Mouse (Mus musculus) C2C12 (cell line): Measurements from ENCODE around the gene Il20rb. TPM values are rescaled to one million over a fixed set of nuclear protein-coding genes. Genes with fewer than 3 reads are reported as not detected.

ENCODE experiments used
- H3K27me3 ChIP-seq: one replicate; pipeline ENCODE4 v1.6.1; 2011; ENCODE audit not compliant: control insufficient read depth, insufficient read depth, insufficient read length
- H3K36me3 ChIP-seq: one replicate; pipeline ENCODE4 v1.6.1; 2011; ENCODE audit not compliant: control insufficient read depth, insufficient read depth
- H3K4me3 ChIP-seq: one replicate; pipeline ENCODE4 v1.5.1; 2011; ENCODE audit warnings: mild to moderate bottlenecking, control low read depth; ENCODE audit not compliant: poor library complexity, insufficient read depth, severe bottlenecking
- H3K79me2 ChIP-seq: one replicate; pipeline ENCODE4 v1.6.1; 2011; ENCODE audit not compliant: control insufficient read depth, insufficient read depth
- H3K79me3 ChIP-seq: one replicate; pipeline ENCODE4 v1.6.1; 2011; ENCODE audit warnings: low read depth, control low read depth
- H3ac ChIP-seq: one replicate; pipeline ENCODE3; 2011; ENCODE audit warnings: low read depth; ENCODE audit not compliant: control insufficient read depth, insufficient read length
- CEBPB ChIP-seq: IDR thresholded peaks from one replicate; pipeline ENCODE4 v1.6.1; 2011; ENCODE audit warnings: low read depth, mild to moderate bottlenecking, control low read depth, moderate library complexity
- CTCF ChIP-seq: IDR thresholded peaks from one replicate; pipeline ENCODE4 v1.5.1; 2011; ENCODE audit not compliant: control insufficient read depth, insufficient read depth, insufficient read length
- FOSL1 ChIP-seq: IDR thresholded peaks from one replicate; pipeline ENCODE4 v1.8.0; 2011; ENCODE audit warnings: mild to moderate bottlenecking, low read length; ENCODE audit not compliant: poor library complexity, insufficient read depth, severe bottlenecking
- MAX ChIP-seq: IDR thresholded peaks from one replicate; pipeline ENCODE4 v1.6.1; 2011; ENCODE audit warnings: mild to moderate bottlenecking, control low read depth
- MYOD1 ChIP-seq: IDR thresholded peaks from one replicate; pipeline ENCODE4 v1.6.1; 2011; ENCODE audit warnings: low read depth; ENCODE audit not compliant: control insufficient read depth, insufficient read length
- MYOG ChIP-seq: IDR thresholded peaks from one replicate; pipeline ENCODE4 v1.6.1; 2011; ENCODE audit not compliant: control insufficient read depth, insufficient read length; ENCODE audit errors: extremely low read depth
- USF1 ChIP-seq: IDR thresholded peaks from one replicate; pipeline ENCODE4 v1.6.1; 2011; ENCODE audit warnings: low read depth, mild to moderate bottlenecking, control low read depth, moderate library complexity
- long read RNA-seq, 2 experiments: library from polyadenylated mRNA; unstranded; transcript quantifications; one replicate each; pipeline ENCODE4 v2.0.0; 2019 to 2020
- polyA plus RNA-seq: library from polyadenylated mRNA; unstranded; fragments of >200 nt; fragmentation: generic; extraction: Trizol; gene quantifications from one replicate; pipeline ENCODE4 v1.2.1, GENCODE M21; 2012; ENCODE audit warnings: missing spikeins

Il20rb gene
- 0.35 TPM for polyA plus RNA-seq
- long read RNA-seq, experiment 1: 0 reads
- long read RNA-seq, experiment 2, partial matches to known transcripts: 0 of 7 reads
- long read RNA-seq, experiment 2, other reads (novel, unspliced or antisense): 7 of 7 reads

DNA sequence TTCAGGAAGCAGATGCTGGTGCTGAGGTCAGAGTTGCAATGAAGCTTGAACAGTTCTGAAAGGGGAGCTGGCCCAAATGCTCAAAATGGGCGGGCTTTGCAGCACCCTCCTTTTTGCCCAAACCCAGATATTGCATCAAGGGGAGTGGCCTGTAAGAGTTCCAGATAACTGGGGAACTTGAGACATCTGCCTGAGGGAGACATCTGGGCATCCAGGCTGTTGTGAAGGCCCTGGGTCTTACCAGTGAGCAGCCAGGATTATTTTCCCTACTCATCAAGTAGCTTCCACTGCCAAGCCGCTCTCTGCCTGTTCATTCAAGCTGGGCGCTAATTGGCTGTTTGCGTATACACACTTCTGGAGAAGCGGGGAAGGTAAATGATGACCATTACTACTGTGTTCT is at the start of gene Il20rb:
Gene Il20rb (minus strand): TSS at position 358 of the 400 bp plus-strand sequence.
- no peaks in the 10 kb centered on the region for H3K79me3 ChIP-seq
- H3K27me3 ChIP-seq: no peaks in the 10 kb centered on the region
- TF ChIP-seq CEBPB (no peak), FOSL1 (no peak), MYOD1 (no peak)
- H3K4me3 ChIP-seq: no peak within 1 kb of the TSS
- peaks cover 9% of the 10 kb centered on the region for H3K36me3 ChIP-seq
- H3K79me2 ChIP-seq: peaks cover under 1% of the 10 kb centered on the region
- H3ac ChIP-seq: no peak within 1 kb of the TSS

DNA sequence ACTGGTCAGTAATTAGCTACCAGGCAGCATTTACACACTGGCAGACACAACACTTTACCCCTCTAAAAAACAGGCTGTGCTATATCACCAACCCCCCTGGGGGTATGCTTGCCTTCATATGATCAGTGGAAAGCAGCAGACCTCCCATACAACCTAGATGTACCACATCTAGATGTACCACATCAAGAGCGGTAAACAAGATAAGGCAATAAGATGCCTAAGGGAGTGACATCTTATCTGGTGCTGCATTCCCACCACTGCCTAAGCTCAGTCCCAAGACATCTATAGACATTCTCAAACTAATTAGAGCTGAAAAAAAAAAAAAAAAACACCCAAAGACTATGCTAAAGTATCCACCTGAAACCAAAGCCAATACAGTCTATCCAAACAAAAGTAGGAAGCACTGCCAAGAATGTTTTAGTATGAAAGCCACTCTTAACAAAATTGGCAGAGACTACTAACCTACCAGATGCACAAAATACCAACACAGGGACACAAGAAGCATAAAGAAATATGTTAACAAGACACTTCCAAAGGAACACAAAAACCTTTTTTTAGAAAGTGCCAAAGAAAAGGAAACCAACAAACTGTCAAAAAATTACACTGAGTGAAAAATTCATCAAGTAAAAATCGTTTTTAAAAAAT is 49.2 kb upstream of the Il20rb start:
- no peaks in the 10 kb centered on the region for H3K27me3 ChIP-seq
- H3K36me3 ChIP-seq: no peaks in the 10 kb centered on the region
- H3K79me3 ChIP-seq: peaks cover 86% of the 10 kb centered on the region
- TF ChIP-seq USF1 (no peak), CEBPB (no peak), MAX (no peak)
- peaks cover 100% of the 10 kb centered on the region for H3K79me2 ChIP-seq
- no peak overlapping the region for H3ac ChIP-seq
- H3K4me3 ChIP-seq: no peak overlapping the region

- H3K79me3 ChIP-seq: peaks cover 82% of the 10 kb centered on the region
- no peak for TF ChIP-seq CTCF
- TF ChIP-seq MYOG: no peak
- no peak for TF ChIP-seq MAX
- no peak for TF ChIP-seq MYOD1
- TF ChIP-seq USF1: no peak
- no peak for TF ChIP-seq FOSL1
- no peak for TF ChIP-seq CEBPB
- no peak overlapping the region for H3K4me3 ChIP-seq
- H3K36me3 ChIP-seq: no peaks in the 10 kb centered on the region
- H3ac ChIP-seq: no peak overlapping the region
- H3K27me3 ChIP-seq: no peaks in the 10 kb centered on the region
- H3K79me2 ChIP-seq: peaks cover 100% of the 10 kb centered on the region
Observed at GRCm38 (mm10) chr9:100534686-100535085, 48.1 kb upstream of the Il20rb start.

DNA sequence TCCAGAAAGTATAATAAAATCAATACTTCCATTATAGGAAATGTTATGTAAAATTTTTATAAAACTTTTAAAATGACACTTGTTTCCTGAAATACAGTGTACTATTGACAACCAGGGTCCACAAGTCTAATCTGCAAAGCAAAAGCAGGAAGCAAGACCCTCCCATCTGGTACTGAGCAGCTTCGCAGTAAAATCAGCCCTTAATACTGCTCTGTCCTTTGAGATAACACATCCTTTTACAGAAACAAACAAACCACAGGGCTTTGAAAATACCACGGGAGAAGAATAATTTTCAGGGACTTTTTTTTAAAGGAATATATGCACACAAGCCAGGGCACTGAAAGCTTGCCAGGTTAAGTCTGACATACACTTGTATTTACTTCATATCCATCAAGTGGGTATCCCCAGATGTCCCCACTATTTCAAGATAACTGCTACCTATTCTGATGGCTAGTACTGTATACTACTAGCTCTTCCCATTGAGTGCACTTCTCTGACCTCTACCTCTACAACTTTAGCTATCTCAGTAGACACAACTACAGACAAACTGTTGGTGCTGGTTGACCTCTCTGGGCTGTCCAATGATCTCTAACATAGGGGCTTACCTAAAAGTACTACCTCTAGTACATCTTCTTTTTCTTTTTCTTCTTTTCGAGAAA is 46.4 kb upstream of the Il20rb start:
- H3K36me3 ChIP-seq: no peaks in the 10 kb centered on the region
- peaks cover 84% of the 10 kb centered on the region for H3K79me3 ChIP-seq
- H3K27me3 ChIP-seq: no peaks in the 10 kb centered on the region
- no peak overlapping the region for H3ac ChIP-seq
- H3K4me3 ChIP-seq: no peak overlapping the region
- H3K79me2 ChIP-seq: peaks cover 99% of the 10 kb centered on the region
- TF ChIP-seq USF1 (no peak), MYOD1 (no peak), MAX (no peak), MYOG (no peak), FOSL1 (no peak), CTCF (no peak), CEBPB (no peak)

- H3K36me3 ChIP-seq: no peaks in the 10 kb centered on the region
- H3K27me3 ChIP-seq: no peaks in the 10 kb centered on the region
- H3K79me3 ChIP-seq: peaks cover 81% of the 10 kb centered on the region
- H3ac ChIP-seq: no peak overlapping the region
- H3K79me2 ChIP-seq: peaks cover 99% of the 10 kb centered on the region
- no peak for TF ChIP-seq MAX
- no peak for TF ChIP-seq USF1
- no peak for TF ChIP-seq MYOD1
- TF ChIP-seq MYOG: no peak
- TF ChIP-seq CEBPB: no peak
- no peak for TF ChIP-seq CTCF
- TF ChIP-seq FOSL1: no peak
- no peak overlapping the region for H3K4me3 ChIP-seq
Observed at GRCm38 (mm10) chr9:100531296-100531695, 44.7 kb upstream of the Il20rb start.

GRCm38 (mm10) chr9:100525225-100525624 is 38.6 kb upstream of the Il20rb start:
- TF ChIP-seq MYOD1 (no peak), CTCF (no peak), MAX (no peak), CEBPB (no peak), USF1 (no peak), FOSL1 (no peak)
- Histone ChIP-seq H3K79me2 (peaks cover 99% of the 10 kb centered on the region), H3K4me3 (no peak overlapping the region)

More at GRCm38 (mm10) chr9:100525225-100525624, 38.6 kb upstream of the Il20rb start:
- peaks cover 86% of the 10 kb centered on the region for H3K79me3 ChIP-seq
- H3K36me3 ChIP-seq: no peaks in the 10 kb centered on the region
- no peaks in the 10 kb centered on the region for H3K27me3 ChIP-seq
- no peak overlapping the region for H3ac ChIP-seq
